Mouse (Mus musculus) forebrain, embryonic 13.5 days (tissue): ENCODE results near the gene Nek8. TPM values are rescaled to one million over a fixed set of nuclear protein-coding genes. Genes with fewer than 3 reads are reported as not detected.

Experiments used
- ATAC-seq: fragments of 200-750 bp; cut with Nextera tagmentation; 2 replicates; pipeline ENCODE4 v1.8.0; 2017
- H3K27ac ChIP-seq: fragments of 300-500 bp; sonication (generic); 2 replicates; pipeline ENCODE4 v1.5.1; 2015; ENCODE audit warnings: inconsistent platforms, mild to moderate bottlenecking, moderate library complexity
- H3K27me3 ChIP-seq: fragments of 300-500 bp; sonication (generic); 2 replicates; pipeline ENCODE4 v1.6.1; 2015; ENCODE audit warnings: mild to moderate bottlenecking, inconsistent platforms
- H3K36me3 ChIP-seq: fragments of 300-500 bp; sonication (generic); 2 replicates; pipeline ENCODE4 v1.6.1; 2015; ENCODE audit warnings: mild to moderate bottlenecking, inconsistent platforms; ENCODE audit not compliant: poor library complexity, severe bottlenecking
- H3K4me1 ChIP-seq: fragments of 300-500 bp; sonication (generic); 2 replicates; pipeline ENCODE4 v1.6.1; 2015; ENCODE audit warnings: inconsistent platforms
- H3K4me2 ChIP-seq: fragments of 300-500 bp; sonication (generic); 2 replicates; pipeline ENCODE4 v1.6.1; 2015; ENCODE audit warnings: inconsistent platforms, mild to moderate bottlenecking, moderate library complexity
- H3K4me3 ChIP-seq: fragments of 300-500 bp; sonication (generic); 2 replicates; pipeline ENCODE4 v1.5.1; 2015; ENCODE audit warnings: mild to moderate bottlenecking, inconsistent platforms
- H3K9ac ChIP-seq: fragments of 300-500 bp; sonication (generic); 2 replicates; pipeline ENCODE4 v1.6.1; 2015; ENCODE audit warnings: mild to moderate bottlenecking, inconsistent platforms
- H3K9me3 ChIP-seq: fragments of 300-500 bp; sonication (generic); replicated peaks from 2 replicates; pipeline ENCODE4 v1.6.1; 2016; ENCODE audit warnings: inconsistent platforms
- WGBS: fragments of 180-500 bp; shearing (Covaris S2); methylation state at CpG from one replicate; pipeline ENCODE4 v1.1.7; 2015; 5-methylcytosine and 5-hydroxymethylcytosine counted together
- polyA plus RNA-seq: library from polyadenylated mRNA; unstranded; fragments of >200 nt; fragmentation: Nextera tagmentation; extraction: Ambion mirVana; gene quantifications from 2 replicates; pipeline ENCODE4 v1.2.1, GENCODE M21; 2015

Gene Nek8
- polyA plus RNA-seq, 1 experiment from 2014 or later: 5.4 TPM

DNA sequence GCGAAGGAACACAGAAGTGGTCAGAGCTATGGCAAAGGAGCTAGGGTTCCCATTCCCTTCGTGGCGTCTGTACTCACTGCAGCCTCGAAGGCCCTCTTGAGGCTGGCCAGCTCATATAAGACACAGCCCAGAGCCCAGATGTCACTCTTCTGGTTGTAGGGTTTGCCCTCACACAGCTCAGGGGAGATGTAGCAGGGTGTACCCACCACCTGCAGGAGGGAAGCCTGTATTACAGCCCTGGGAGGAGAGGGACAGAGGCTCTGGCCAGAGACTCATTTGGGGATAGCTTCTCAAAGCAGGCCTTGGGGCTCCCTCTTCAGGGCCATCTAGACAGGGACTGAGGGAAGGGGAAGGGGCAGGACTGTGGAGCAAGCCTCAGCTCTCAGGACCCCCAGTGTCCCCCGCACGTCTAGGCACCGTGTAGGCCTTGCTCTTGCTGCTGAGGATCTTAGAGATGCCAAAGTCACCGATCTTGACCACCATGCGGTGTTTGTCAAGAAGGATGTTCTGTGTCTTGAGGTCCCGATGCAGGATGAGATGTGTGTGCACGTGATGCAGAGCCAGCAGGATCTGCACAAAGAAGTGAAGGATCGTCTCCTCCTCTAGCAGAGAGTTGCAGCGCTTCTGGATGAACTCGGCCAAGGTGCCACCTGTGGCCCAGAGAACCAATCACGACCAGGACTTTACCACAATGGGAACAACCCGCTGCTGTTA lies 4.3 kb downstream of the Nek8 start:
- H3K27me3 ChIP-seq: no peaks in the 10 kb centered on the region
- H3K27ac ChIP-seq: no peak overlapping the region
- H3K4me2 ChIP-seq: no peak overlapping the region
- ATAC-seq: no peak
- H3K4me3 ChIP-seq: no peak overlapping the region
- no peaks in the 10 kb centered on the region for H3K9me3 ChIP-seq
- H3K9ac ChIP-seq: 0 out of 2 replicates have a peak overlapping the region, but pooled peaks have one; percentile 8
- WGBS: 75% methylated on average over 16 of the region's 16 CpGs
- H3K4me1 ChIP-seq: peaks cover 11% of the 10 kb centered on the region
- no peaks in the 10 kb centered on the region for H3K36me3 ChIP-seq

DNA sequence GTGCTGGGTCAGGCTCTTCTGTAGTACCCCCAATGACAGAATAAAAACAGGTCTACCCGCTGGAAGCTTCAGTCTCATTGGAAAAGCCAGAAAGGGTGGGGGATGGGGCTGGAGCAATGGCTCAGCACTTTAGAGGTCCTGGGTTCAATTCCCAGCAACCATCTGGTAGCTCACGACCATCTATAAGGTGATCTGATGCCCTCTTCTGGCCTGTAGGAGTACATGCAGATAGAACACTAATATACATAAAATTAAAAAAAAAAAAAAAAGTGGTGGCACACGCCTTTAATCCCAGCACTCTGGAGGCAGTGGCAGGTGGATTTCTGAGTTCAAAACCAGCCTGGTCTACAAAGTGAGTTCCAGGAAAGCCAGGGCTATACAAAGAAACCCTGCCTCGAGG lies 5.1 kb downstream of the Nek8 start:
- H3K9ac ChIP-seq: no peak overlapping the region
- no peak overlapping the region for H3K4me2 ChIP-seq
- no peak overlapping the region for H3K27ac ChIP-seq
- no peak overlapping the region for H3K4me3 ChIP-seq
- H3K27me3 ChIP-seq: no peaks in the 10 kb centered on the region
- 65% methylated on average over 4 of the region's 4 CpGs for WGBS
- H3K9me3 ChIP-seq: no peaks in the 10 kb centered on the region
- ATAC-seq: no peak
- H3K4me1 ChIP-seq: peaks cover 9% of the 10 kb centered on the region
- H3K36me3 ChIP-seq: no peaks in the 10 kb centered on the region

DNA sequence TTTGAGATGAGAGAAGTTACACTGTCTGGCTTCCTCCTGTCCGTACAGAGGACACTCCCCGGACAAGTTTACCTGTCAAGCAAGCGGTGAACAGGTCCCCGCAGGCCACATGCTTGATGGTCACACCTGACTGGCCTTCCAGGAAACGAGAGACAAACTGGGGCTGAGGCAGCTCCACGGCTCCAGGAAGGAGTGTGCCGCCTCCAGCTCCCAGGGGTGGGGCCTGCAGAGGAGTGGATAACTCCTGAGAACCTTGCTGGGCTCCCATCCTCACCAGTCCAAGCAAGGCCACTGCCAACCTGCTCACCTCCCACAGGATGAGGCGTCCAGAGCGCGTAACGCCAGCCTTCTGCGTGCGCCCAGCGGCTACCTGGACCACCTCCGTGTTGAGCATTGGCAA lies 6.2 kb downstream of the Nek8 start:
- 92% methylated on average over 15 of the region's 15 CpGs for WGBS
- Histone ChIP-seq H3K4me3 (no peak overlapping the region), H3K4me2 (no peak overlapping the region), H3K9me3 (no peaks in the 10 kb centered on the region), H3K9ac (no peak overlapping the region), H3K4me1 (peaks cover 12% of the 10 kb centered on the region), H3K27ac (no peak overlapping the region), H3K27me3 (no peaks in the 10 kb centered on the region), H3K36me3 (no peaks in the 10 kb centered on the region)
- no peak for ATAC-seq

DNA sequence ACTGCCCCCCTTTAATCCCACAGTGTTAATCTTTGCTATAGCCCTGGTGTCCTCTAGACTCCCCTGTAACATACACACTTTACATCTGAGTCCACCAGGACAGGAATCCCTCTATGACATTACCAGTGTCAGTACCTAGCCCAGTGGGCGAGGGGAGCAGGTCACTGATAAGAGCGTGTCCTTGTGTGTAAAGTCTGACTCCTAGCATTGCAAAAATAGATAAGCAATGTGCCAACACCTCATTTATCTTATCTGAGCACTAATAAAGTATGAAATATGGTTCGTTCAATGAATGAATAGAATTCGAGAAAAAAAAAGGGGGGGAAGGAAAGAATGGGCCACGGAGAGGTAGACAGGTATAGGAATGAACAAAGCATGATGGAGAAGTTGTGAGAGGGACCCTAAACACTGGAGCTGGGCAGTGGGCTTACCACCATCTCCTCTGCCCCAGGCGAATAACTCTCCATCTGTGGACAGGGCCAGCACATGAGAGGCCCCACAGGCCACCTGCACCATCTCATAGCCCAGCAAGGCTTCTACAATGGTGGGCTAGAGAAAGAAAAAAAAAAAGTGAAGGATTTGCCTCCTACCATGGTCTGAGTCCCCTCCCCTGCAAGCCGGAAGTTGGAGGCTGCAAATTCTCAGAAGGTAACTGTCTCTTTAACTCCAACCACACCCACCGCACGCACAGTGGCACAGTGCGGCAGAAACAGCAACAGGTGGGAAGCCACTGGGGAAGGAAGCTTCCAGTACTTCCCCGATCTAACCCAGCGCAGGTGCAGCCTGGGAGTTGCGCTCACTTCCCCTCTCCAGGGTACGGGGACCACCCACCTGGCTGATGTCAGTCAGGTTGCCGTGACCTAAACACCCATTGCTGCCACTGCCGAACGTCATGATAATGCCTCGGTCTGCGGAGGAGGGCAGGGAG lies 7.7 kb downstream of the Nek8 start:
- Histone ChIP-seq H3K36me3 (no peaks in the 10 kb centered on the region), H3K4me3 (no peak overlapping the region), H3K27me3 (no peaks in the 10 kb centered on the region), H3K9me3 (no peaks in the 10 kb centered on the region), H3K9ac (no peak overlapping the region), H3K4me2 (no peak overlapping the region), H3K4me1 (peaks cover 17% of the 10 kb centered on the region), H3K27ac (no peak overlapping the region)
- WGBS: 57% methylated on average over 19 of the region's 19 CpGs
- ATAC-seq: no peak

DNA sequence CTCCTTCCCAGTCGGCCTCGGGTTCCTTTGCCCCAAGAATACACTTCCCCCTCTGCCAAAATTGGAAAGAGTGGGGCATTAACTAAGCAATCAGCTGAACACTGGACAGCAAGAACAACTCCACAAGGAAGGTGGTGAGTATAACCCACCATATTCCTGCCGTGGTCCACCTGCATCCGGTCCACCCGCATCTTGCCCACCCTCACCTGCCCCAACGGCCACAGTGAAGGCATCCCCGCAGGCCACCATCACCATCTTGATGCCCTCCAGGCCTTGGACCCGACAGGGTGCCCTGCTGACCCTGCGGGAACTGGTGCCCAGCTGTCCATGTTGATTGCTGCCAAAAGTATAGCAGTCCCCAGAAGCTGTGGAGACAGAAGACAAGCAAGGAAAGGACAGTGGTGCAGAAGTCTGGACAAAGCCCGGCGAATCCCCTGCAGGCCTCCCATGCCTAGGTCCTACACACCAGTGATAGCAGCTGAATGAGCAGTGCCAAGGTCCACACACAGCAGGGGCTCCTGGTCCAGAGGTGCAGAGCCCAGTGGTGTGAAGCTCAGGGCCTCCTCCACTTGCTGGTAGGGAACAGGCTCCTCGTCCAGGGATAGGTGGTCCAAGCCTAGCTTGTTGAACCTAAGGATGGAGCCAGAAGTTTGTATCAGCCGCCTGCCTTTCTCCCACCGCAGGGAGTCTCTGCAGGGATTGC lies 9.1 kb downstream of the Nek8 start:
- 87% methylated on average over 14 of the region's 14 CpGs for WGBS
- peaks cover 2% of the 10 kb centered on the region for H3K36me3 ChIP-seq
- H3K27me3 ChIP-seq: no peaks in the 10 kb centered on the region
- H3K9me3 ChIP-seq: no peaks in the 10 kb centered on the region
- H3K4me1 ChIP-seq: peaks cover 31% of the 10 kb centered on the region
- no peak for ATAC-seq
- no peak overlapping the region for H3K27ac ChIP-seq
- no peak overlapping the region for H3K4me3 ChIP-seq
- H3K9ac ChIP-seq: no peak overlapping the region
- no peak overlapping the region for H3K4me2 ChIP-seq

DNA sequence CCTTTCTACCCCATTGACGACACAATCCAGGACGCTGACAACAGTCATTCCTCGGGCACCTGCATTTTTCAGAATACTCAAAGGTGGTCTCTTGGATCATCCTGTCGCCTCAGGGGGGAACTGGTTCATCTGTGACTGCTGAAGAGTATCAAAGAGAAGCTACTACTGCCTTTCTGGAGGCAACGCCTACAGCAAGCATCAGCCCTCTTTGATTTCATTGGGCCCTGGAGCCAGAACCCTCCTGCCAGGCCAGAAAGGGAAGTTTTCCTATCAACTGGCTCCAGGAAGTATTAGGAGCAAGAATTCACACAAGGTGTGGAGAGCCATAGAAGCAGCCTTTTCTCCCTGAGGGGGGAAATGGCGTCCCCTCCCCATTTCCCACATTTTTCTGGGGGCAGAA lies 9.8 kb downstream of the Nek8 start:
- H3K4me3 ChIP-seq: no peak overlapping the region
- H3K36me3 ChIP-seq: peaks cover 9% of the 10 kb centered on the region
- H3K4me2 ChIP-seq: no peak overlapping the region
- no peaks in the 10 kb centered on the region for H3K27me3 ChIP-seq
- 73% methylated on average over 6 of the region's 6 CpGs for WGBS
- peaks cover 39% of the 10 kb centered on the region for H3K4me1 ChIP-seq
- H3K27ac ChIP-seq: no peak overlapping the region
- no peak overlapping the region for H3K9ac ChIP-seq
- no peaks in the 10 kb centered on the region for H3K9me3 ChIP-seq
- ATAC-seq: no peak

DNA sequence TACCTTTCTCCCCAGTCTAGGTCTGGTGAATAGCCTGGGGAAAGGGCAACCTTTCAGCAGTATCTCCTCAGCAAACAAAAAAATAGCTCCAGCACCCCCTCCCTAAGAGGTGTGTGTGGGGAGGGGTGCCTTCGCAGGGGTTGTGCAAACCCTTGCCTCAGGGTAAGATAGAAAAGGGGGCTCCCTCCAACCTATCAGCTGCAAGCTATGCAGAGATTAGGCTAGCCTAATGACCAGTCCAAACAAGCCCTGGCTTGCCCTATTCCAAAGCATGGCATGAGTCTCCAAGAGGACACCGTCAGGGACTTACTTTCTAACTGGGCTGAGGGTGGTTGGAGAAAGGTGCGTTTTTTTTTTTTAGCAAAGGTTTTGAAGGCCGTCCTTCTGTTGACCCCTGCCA lies 10.3 kb downstream of the Nek8 start:
- Histone ChIP-seq H3K4me2 (peak overlapping the region; percentile 81), H3K9me3 (no peaks in the 10 kb centered on the region), H3K27me3 (no peaks in the 10 kb centered on the region), H3K4me3 (peak overlapping the region; percentile 99), H3K4me1 (peaks cover 39% of the 10 kb centered on the region), H3K9ac (peak overlapping the region; percentile 99), H3K36me3 (peaks cover 14% of the 10 kb centered on the region), H3K27ac (peak overlapping the region; percentile 99; the same call in 1 of the 2 replicates)
- ATAC-seq: no peak
- WGBS: 37% methylated on average over 4 of the region's 4 CpGs

DNA sequence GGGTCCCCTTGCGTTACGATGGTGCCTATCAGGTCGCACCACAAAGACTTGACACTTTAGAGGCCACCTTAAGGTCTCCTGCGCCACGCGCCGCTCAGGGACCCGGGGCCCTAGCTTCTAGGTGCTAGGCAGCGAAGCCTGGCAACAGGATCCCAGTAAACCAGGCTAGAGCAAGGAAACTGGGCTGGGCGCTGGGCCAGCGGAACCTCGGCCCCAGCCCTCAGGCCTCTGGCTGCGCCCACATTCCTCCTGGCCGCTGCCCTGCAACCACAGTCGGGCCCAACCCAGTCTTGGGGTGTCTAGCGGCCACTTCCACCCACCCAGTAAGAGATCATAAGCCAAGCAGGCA lies 10.7 kb downstream of the Nek8 start:
- 3% methylated on average over 16 of the region's 16 CpGs for WGBS
- Histone ChIP-seq H3K27ac (peak overlapping the region; percentile 99), H3K4me1 (peaks cover 39% of the 10 kb centered on the region), H3K36me3 (peaks cover 18% of the 10 kb centered on the region), H3K9me3 (no peaks in the 10 kb centered on the region), H3K4me2 (peak overlapping the region; percentile 81), H3K4me3 (peak overlapping the region; percentile 99), H3K27me3 (no peaks in the 10 kb centered on the region), H3K9ac (peak overlapping the region; percentile 99)
- ATAC-seq: peak; percentile 48

DNA sequence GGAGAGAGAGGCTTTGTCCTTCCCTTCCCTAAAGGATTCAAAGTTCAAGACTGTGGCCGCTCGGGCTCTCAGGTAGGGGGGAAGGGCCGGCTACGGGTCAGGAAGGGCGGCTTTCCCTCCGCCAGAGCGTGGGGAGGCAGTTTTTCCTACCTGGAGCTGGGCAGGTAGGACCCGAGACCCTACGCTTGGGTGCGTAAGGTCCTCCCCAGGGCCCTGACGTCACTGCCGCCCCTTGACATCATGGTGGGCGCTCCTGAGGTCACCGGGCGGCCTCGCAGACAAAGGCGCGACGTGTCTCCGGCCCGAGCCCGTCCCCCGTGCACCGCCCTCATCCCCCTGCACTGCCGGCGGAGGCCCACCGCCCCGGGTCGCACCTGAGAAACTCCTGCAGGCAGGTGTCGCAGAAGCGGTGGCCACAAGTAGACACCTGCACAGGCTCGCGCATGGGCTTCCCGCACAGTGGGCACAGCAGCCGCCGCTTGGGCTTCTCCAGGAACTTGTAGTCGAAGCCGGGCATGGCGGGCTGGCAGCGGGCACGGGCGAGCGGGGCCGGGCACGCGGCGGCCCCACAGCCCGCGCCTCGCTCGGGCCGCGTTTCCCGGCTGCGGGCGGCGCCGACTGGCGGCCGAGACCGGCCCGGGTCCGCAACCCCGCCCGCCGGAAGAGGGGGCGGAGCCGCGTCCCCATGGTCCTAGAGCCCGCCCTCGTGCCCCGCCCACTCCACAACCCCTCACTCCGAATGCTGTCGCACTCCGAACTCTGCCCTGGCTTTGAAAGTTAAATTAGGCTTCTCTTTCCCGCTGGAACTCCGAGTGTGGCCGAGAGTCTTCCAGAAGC lies 11.3 kb downstream of the Nek8 start, which contains the start of gene Traf4:
Traf4 (minus strand) TSS at position 666 of the 837 bp plus-strand sequence.
- ATAC-seq: peak; percentile 87
- peaks cover 24% of the 10 kb centered on the region for H3K36me3 ChIP-seq
- H3K4me3 ChIP-seq: peak within 1 kb of the TSS; percentile 99
- H3K9me3 ChIP-seq: no peaks in the 10 kb centered on the region
- under 1% methylated on average over 71 of the region's 78 CpGs for WGBS
- H3K4me1 ChIP-seq: peaks cover 39% of the 10 kb centered on the region
- H3K27ac ChIP-seq: peak within 1 kb of the TSS; percentile 99
- H3K27me3 ChIP-seq: no peaks in the 10 kb centered on the region
- H3K4me2 ChIP-seq: peak within 1 kb of the TSS; percentile 81
- peak within 1 kb of the TSS; percentile 99 for H3K9ac ChIP-seq

DNA sequence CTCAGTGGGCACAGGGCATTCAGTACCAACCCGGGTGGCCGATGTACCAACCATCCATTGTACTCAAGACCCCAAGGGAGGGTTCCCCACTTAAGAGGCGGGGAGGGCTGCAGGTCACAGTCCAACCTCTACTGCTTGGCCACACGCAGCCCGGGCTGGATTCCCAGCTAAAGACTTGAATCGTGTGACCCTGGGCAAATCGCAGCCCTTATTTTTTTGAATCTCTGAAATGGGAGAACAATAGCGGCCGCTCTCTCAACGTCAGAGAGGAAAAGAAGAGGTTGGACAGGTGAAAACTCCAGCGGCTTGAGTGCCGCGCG lies 11.9 kb downstream of the Nek8 start:
- WGBS: under 1% methylated on average over 14 of the region's 14 CpGs
- Histone ChIP-seq H3K4me3 (peak overlapping the region; percentile 99), H3K27me3 (no peaks in the 10 kb centered on the region), H3K27ac (peak overlapping the region; percentile 99), H3K36me3 (peaks cover 30% of the 10 kb centered on the region), H3K9me3 (no peaks in the 10 kb centered on the region), H3K4me2 (peak overlapping the region; percentile 81), H3K9ac (peak overlapping the region; percentile 99), H3K4me1 (peaks cover 39% of the 10 kb centered on the region)
- no peak for ATAC-seq
